Mouse (Mus musculus) cerebellum, adult (tissue): ENCODE data around the gene Usp15.

Source experiments
- ATAC-seq: cut with Nextera tagmentation; 2 replicates; pipeline ENCODE4 v1.9.2; 2017; ENCODE audit warnings: mild to moderate bottlenecking, moderate library complexity, mixed read lengths; ENCODE audit not compliant: insufficient number of reproducible peaks, low FRiP score, low TSS enrichment

The Usp15 gene

GRCm38 (mm10) chr10:123112056-123112786 lies 84.6 kb downstream of the Usp15 start:
- ATAC-seq: no peak

DNA sequence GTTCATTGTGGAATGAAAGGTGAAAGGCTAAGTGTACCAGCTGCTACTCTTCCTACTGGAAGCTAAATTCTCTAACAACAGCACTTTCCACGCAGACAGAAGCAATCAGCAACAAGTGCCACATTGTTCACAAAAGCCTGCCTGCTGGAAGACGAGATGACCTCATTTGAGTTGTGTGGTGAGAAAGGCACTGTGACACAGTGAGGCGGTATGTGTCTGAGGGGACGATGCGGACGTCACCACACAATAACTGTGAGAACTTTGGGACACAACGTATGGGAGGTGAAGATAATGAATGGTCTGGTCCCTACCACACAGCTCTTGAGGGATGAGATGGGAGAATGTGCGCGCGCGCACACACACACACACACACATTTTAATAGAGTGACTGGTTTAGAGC lies 86.2 kb downstream of the Usp15 start:
- no peak for ATAC-seq

GRCm38 (mm10) chr10:123108527-123108926 lies 88.3 kb downstream of the Usp15 start:
- no peak for ATAC-seq

DNA sequence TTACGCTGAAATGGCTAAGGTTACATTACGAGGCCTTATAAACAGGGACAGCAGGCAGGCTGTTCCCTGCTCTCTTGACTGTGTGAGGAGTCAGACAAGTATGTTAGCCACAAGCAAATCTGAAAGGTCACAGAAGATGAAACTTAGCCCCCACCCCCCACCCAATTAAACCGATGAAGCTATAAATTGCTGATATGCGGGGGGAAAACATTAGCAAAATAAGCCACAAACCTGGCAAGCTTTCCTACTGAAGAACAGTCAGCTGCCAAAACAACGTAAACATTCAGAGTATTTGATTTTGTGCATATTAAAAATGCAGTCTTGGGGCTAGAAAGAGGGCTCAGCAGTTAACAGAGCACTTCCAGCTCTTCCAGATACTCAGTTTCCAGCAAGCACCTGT lies 88.7 kb downstream of the Usp15 start:
- no peak for ATAC-seq

DNA sequence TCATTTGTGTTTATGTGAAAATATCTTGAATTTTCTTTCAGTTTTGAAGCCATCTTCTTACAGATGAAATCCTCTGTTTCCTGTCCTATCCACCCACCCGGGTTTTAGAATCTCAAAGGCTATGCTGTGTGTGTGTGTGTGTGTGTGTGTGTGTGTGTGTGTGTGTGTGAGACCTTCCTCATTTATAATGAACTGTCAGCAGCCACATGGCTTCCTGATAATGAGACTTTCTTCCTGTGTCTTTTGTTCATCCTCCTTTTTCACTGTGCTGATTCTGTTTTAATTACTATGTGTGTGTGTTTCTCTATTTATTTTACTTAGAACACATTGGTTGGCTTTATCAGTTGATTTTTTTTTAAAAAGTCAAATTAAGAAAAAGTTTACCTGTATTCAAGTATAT lies 95.5 kb downstream of the Usp15 start:
- ATAC-seq: no peak

DNA sequence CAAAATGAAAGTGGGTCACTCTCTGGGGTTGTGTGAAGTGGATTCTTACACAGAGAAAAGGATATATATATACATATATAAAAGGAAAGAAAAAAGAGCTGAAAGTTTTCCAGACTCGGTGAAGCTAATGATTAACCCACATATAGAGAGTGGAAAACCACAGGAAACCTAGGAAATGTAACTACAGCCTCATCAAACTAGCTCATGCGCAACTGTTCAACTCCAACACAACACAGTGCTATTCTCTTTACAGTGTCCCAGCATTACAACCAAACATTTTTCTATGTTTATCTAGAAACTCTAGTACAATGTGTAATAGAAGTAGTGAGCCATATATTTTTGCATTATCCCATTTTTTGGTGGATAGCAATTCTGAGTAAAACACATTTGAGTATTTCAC lies 96.2 kb downstream of the Usp15 start:
- no peak for ATAC-seq

DNA sequence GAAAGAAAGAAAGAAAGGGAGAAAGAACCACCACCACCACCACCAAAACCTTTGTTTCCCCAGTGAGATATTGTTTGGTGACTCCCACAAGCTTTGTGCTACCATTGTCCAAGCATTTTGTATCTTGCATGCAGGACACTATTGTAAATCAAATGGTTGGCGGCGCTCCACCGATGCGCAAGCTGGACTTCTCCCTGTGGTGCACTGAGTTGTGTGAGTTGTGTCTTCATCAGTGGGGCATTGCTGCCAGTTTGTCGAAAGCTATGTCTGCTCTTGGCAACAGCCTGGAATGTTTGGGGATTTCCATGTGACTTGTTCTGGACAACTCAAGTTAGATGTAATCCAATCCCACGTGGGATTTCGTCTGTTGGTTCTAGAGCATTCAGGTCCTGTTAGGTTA lies 102.3 kb downstream of the Usp15 start:
- ATAC-seq: no peak

- no peak for ATAC-seq
These were observed 104.2 kb downstream of the Usp15 start for GRCm38 (mm10) chr10:123092577-123092976.

DNA sequence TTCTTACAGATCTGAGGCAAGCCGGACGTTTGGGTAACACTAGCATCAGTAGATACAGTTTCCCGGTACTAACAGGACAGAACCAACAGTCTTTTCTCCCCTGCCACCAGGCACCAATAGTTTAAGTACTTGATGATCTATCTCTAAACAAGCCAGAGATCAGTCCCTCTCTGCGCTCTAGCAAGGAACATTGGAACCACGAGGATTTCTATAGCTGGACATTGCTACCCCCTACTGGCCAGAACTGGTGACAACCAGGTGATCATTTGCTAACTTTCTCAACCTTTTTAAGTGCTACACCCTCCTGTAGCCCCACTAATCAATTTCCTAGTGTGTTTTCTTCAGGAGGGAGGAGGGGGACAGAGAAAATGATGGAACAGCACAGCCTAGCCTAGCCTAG lies 105.1 kb downstream of the Usp15 start:
- ATAC-seq: peak; percentile 70

DNA sequence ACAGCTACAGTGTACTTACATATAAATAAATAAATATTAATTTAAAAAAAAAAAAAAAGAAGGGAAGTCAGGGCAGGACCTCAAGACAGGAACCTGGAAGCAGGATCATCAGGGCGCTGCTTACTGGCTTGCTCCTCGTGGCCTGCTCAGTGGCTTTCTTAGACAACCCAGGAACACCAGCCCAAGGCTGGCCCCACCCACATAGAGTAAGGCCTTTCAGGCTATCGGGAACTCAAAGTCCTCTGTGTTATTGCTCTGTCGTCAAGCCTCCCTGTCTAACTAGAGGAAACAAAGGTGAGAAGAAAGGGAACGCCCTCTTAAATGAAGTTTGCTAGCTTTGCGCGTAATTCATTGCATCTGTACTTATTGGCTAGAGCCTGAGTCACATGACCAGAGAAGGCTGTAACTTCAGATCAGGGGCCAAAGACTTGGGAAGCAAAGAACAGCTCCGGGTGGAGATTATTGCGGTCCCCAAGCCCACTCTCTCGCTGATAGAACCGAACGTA lies 107.3 kb downstream of the Usp15 start:
- ATAC-seq: no peak

GRCm38 (mm10) chr10:123086847-123087246 lies 109.9 kb downstream of the Usp15 start:
- no peak for ATAC-seq

- no peak for ATAC-seq
These were observed 111.7 kb downstream of the Usp15 start for GRCm38 (mm10) chr10:123084900-123085641.

- no peak for ATAC-seq
These were observed 112.5 kb downstream of the Usp15 start for GRCm38 (mm10) chr10:123084307-123084706.

DNA sequence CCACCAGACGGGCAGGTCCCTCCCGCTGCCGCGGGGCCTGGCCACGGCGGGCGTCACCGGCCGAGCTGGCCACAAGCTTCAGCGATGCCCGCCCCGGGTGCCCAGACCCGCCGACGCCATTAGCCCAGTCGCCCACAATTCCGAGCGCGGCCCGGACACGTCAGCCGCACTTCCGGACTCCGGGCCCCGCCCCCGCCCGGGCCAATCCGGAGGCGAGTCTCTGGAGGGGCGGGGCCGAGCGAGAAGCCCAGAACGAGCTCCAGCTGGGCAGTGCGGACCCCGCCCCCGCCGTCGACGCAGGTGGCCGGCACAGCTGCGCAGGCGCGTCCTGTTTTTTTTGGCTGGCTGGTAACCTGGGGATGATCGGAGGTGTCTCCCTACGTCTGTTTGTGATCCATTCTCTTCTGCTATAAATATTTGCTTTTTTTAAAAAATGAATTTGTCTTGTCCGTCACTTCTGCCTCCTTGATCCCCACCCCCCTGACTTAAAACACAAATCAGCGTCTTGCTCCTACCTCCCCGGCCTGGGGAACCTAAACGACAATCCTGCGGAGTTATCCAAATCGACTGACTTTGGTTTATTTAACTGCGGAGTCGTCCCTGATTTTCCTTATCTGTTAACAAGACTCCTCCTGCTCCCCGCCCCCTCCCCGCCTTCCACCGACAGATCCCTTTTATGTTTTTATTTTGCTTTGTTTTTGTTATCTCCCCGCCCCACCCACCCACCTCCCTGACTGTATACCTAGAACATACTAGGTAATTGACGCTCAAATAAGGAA lies 120.4 kb downstream of the Usp15 start, which contains the start of gene Mon2:
Mon2 (minus strand) TSS at position 261 of the 779 bp plus-strand sequence.
- peak; percentile 92 for ATAC-seq

DNA sequence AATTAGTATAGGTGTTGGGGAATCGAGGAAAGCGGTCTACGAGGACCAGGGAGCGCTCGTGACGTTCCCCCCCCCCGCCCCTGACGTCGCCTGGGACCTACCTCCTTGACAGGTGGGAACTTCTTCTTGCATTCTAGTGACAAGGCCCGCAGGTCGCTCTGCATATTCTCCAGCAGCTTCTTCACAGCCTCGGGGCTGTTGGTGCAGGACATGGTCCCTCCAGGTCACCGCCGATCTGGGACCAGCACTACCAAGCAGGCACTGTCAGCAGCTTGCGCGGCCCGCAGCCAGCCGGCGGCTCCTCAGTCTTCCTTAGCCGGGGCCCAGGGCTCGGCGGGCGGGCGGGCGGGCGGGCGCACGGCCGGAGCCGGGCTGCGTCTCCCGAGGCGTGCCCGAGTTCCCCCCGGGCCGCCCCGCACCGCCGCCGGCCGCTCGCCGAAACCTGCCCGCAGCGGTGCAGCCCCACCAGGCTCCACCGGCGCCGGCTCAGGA lies 121.0 kb downstream of the Usp15 start:
- peak; percentile 42 for ATAC-seq

DNA sequence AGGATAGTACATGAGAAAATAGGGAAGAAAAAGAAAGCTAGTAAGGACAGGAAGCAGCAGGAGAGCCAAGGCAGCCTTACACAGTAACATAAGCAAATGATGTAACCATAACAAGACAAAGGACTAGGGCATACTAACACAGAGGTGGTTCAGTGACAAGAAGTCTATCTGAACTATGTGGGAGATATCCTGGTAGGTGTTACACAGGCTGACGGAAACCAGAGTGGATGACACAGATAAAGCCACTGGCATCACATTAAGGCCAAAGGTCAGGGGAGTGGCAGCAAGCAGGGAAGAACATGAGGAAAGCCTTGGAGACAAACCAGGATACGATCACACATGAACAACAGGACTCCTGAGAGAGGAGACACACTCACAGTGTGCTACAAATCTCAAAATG lies 124.8 kb downstream of the Usp15 start:
- no peak for ATAC-seq

DNA sequence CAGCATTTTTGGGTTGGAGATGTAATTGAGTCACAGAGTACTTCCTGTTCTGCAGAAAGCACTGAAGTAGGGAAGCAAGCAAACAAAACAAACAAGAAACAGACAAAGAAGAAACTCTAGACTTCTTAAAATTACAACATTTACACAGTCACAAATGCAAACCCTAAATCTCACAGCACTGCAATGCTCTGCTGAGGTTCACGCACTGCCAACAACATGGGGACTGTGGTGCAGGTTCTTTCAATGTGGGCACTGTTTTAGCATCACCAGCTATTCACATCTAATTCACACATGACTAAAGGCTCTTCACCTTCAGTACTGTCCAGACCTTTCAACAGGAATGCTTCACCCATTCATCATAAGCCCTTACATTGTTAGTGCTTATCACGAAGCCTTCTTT lies 133.8 kb downstream of the Usp15 start:
- no peak for ATAC-seq

DNA sequence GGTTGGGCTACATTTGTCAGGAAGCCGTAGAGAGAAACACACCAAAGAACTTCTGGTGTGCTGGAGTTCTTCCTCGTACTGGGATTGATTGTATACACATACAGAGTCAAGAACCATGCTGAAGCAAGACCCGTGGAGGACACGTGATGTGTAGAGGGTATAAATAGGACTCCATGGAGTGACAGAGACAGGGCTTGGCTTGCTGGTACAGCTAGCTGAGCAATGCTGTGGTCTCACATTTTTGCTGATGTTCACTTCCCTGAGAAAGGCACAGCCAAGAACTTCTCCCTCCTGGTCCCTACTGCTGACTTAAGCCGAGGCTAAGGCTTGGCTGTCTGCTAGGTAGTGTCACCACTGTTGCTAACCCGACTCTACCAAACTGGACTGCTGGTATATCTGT lies 136.0 kb downstream of the Usp15 start:
- no peak for ATAC-seq

GRCm38 (mm10) chr10:123057082-123057481 lies 139.7 kb downstream of the Usp15 start:
- no peak for ATAC-seq

- ATAC-seq: no peak
These were observed 140.3 kb downstream of the Usp15 start for GRCm38 (mm10) chr10:123056463-123056862.
